Mouse (Mus musculus): ENCODE data around the gene Mbip. TPM values are rescaled to one million over a fixed set of nuclear protein-coding genes. Genes with fewer than 3 reads are reported as not detected.

Mbip gene
- total RNA-seq, 2 experiments from 2014 or later: 22.6 to 26.0 TPM

DNA sequence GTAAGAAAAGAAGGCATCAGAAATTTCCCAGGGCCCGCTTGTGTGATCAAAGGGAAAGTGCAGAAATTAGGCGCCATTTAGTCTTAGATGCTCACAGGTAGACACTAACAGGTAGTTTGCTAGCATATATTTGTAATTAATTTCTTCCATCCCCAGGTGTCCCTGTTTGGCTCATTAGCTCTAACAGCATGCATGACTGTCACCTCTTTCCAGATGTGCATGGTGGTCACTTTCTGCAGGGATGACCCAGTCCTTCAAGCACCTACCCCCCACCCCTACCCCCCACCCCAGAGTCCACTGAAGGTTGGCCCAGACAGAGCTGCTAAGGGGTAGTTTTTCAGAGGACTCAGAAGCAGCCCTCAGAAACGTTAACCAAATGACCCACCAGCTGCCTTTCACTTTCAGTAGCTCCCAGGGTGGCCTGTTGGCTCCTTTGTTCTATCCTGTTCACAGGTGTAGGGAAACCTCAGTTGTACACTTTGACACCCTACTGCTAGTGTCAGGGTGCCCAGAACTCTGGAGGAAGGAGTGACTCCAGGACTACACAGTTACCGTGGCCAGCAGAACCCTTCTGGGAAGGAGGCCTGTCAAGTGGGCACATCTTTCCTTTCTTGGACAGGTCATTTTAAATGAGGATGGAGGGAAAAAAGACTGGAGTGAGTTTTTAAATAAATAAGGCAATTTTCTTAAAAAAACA, 43.2 kb downstream of the Mbip start:
- peak overlapping the region; percentile 51 for H3K4me3 ChIP-seq
- no peak for DNase-seq (ENCODE audit: low spot score in 2 of 2)
- TF ChIP-seq CTCF (conservative IDR thresholded peaks at IDR 0.05): no peak
- H3K27ac ChIP-seq: no peak overlapping the region

DNA sequence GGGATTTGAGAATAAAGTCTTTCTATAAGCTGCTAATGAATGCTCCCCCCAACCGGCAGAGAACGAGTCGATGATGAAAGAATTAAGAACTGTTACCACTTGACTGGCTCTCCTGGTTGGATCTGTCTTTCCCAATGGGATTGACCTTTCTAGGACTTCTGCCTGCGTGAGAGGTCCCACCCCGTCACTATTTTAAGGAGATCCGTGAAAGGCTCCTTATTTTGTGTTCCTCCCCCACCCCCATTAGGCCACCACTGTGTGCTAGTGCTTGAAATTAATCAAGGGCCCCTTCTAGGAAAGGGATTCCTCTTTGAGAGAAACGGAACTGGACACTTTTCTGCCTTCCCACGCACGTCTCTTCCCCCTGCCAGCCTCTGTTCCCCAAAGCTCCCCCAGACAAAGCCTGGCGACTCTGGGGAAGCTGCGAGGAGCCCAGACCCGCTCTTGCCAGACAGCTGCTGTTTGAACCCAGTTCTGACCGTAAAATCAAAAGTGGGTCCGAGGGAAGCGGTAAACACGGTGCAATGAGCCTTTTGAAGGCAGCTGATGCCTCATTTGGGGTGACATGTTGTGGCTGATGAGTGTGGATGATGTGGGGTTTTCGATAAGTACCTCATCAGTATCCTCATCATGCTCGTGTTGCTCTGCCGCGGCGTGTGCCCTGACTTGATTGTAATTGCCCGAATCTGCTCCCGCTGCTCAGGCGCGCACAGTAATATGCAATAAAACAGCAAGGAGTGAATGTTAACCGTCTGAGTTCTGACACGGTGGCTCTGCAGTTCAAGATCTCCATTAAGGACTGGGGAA, 44.0 kb downstream of the Mbip start:
- Histone ChIP-seq H3K27ac (no peak overlapping the region), H3K4me3 (peak overlapping the region; percentile 51)
- no peak for DNase-seq (ENCODE audit: low spot score in 2 of 2)
- no peak for TF ChIP-seq CTCF (conservative IDR thresholded peaks at IDR 0.05)

- DNase-seq (ENCODE audit: low spot score in 2 of 2): no peak
- no peak for TF ChIP-seq CTCF (conservative IDR thresholded peaks at IDR 0.05)
- H3K4me3 ChIP-seq: no peak overlapping the region
These were observed 46.1 kb downstream of the Mbip start for GRCm38 (mm10) chr12:56299610-56300009.

GRCm38 (mm10) chr12:56298919-56299318, 46.8 kb downstream of the Mbip start:
- no peak for DNase-seq (ENCODE audit: low spot score in 2 of 2)
- no peak overlapping the region for H3K4me3 ChIP-seq
- no peak overlapping the region for H3K27ac ChIP-seq
- TF ChIP-seq CTCF (conservative IDR thresholded peaks at IDR 0.05): no peak

More at GRCm38 (mm10) chr12:56299610-56300009, 46.1 kb downstream of the Mbip start:
- H3K27ac ChIP-seq: no peak overlapping the region

DNA sequence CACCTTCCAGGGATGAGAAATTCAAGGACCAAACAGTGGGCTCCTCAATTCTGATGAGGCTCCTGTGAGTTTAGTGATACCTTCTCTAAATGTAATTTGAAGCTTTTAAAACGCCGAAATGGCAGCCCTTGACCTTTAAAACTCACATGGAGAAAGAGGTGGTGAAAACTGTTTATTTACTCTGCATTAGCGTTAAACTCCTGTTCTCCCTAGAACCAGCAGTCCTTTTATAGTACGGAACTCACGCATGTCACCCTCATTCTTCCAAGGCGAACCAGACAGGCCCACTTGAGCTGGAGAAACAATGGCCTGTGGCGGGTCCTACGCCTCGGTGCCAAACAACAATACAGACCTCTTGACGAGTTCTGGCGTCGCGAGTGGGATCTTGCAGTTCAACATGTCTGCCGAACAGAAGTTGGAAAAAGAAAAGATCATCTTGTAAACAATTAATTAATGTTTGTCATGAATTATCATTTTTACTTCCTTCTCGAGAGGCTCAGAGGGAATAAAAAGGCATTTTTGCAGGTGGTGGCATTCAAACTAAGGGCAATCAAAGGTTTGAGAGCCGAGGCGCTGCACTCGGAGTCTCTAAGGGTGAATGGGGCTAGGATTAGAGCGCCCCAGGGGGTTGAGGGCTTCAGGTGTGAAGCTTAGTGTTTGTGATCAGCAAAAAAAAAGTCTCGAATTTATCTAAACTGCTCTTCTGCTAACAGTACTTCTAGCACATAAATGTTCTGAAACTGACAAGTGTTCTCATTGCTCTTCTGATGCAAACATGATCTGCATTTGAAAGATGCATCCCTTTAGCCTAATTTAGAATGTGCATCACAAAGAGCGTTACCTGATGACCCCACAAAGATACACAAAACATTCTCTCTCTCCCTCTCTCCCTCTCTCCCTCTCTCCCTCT, 47.5 kb downstream of the Mbip start:
- H3K27ac ChIP-seq: no peak overlapping the region
- H3K4me3 ChIP-seq: no peak overlapping the region
- DNase-seq (ENCODE audit: low spot score in 2 of 2): no peak
- no peak for TF ChIP-seq CTCF (conservative IDR thresholded peaks at IDR 0.05)

DNA sequence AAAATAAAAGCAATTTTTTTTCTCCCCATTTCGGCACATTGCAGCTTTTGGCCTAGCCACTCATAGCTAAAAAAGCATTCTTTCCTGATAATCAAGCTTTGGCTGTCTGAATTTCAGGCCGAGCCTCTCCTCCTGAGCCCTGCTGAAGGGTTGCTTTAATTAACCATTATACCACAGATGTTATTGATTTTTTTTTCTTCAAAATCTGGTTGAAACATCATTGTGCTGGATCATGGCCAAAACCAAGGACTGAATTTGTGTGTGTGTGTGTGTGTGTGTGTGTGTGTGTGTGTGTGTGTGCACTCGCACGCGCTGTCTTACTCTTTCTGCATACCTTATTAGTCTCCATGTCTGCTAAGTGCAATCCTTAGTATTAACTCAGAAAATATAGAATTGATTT, 48.6 kb downstream of the Mbip start:
- Histone ChIP-seq H3K4me3 (no peak overlapping the region), H3K27ac (no peak overlapping the region)
- no peak for DNase-seq (ENCODE audit: low spot score in 2 of 2)
- TF ChIP-seq CTCF (conservative IDR thresholded peaks at IDR 0.05): no peak

DNA sequence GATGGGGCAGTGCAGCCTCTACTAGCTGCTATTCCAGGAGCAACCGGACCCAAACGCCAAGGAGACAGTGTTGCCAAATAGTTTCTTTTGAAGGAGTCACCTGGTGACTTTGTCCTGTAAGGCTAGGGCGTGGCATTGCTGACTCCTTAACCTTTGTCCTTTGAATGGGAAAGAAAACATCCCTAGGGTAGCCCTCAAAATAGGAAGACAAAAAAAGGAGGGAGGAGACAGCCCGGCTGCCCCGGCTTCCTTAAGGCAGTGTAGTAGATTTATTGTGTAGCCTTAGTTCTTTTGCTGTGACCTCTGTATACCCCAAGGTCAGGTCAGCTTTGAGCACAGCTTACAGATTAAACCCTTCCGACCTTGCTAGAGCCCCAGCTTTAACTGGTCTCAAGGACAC, 49.2 kb downstream of the Mbip start:
- H3K4me3 ChIP-seq: no peak overlapping the region
- no peak overlapping the region for H3K27ac ChIP-seq
- TF ChIP-seq CTCF (conservative IDR thresholded peaks at IDR 0.05): no peak
- DNase-seq (ENCODE audit: low spot score in 2 of 2): no peak

DNA sequence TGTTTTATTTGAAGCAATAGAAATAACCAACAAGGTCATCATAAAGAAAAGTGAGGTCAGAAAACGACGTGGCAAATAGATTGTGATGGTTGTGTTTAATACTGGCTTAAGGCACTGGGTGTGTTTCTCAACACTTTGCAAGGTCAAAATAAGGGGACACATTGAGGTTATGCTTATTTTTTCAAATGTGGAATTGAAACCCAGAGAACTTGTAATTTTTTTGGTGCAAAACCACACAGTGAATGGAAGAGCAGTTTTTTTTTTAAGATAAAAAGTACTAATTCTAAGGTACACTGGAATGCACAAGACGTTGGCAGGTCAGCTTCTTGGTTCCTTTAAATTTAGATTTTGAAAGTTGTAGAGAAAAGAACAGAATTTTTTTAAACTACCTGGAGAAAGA, 50.5 kb downstream of the Mbip start:
- Histone ChIP-seq H3K27ac (no peak overlapping the region), H3K4me3 (no peak overlapping the region)
- DNase-seq (ENCODE audit: low spot score in 2 of 2): no peak
- TF ChIP-seq CTCF (conservative IDR thresholded peaks at IDR 0.05): no peak

DNA sequence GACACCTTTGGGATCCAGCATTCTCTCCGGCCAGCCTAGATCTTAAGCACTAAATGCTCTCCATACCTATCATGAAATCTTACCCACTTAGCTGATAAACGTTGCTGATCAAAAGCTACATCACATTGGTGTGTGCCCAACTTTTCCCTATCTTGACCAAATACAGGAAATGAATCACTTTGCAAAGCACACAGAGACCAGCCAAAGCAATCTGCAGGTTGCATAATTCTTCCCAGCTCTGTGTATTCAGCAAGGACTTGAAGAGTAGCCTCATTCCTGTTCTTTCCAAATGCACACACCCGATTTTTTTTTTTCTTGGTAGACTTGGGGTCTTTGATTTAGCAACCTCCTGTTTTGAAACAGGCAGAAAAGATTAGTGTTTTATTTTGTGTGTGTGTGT, 57.1 kb downstream of the Mbip start:
- Histone ChIP-seq H3K4me3 (no peak overlapping the region), H3K27ac (no peak overlapping the region)
- no peak for DNase-seq (ENCODE audit: low spot score in 2 of 2)
- TF ChIP-seq CTCF (conservative IDR thresholded peaks at IDR 0.05): no peak

DNA sequence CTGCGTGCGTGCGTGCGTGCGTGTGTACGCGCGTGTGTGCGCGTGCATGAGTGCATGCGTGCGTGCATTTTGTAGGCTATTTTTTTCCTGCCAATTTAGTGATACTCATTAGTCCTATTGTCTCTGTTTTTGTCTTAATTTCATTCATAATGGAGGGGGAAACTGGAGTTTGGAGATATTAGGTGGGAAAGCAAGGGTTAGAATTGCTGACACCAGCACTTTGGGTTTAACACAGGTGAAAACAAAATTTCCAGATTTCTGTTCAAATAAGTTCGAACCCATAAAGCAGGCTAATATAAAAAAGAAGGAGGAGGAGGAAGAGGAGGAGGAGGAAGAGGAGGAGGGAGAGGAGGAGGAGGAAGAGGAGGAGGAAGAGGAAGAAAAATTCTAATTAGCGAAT, 58.9 kb downstream of the Mbip start:
- no peak for DNase-seq (ENCODE audit: low spot score in 2 of 2)
- no peak for TF ChIP-seq CTCF (conservative IDR thresholded peaks at IDR 0.05)
- Histone ChIP-seq H3K4me3 (no peak overlapping the region), H3K27ac (no peak overlapping the region)

- TF ChIP-seq CTCF (conservative IDR thresholded peaks at IDR 0.05): no peak
- Histone ChIP-seq H3K27ac (no peak overlapping the region), H3K4me3 (no peak overlapping the region)
- DNase-seq (ENCODE audit: low spot score in 2 of 2): no peak
These were observed 61.5 kb downstream of the Mbip start for GRCm38 (mm10) chr12:56284210-56284609.

DNA sequence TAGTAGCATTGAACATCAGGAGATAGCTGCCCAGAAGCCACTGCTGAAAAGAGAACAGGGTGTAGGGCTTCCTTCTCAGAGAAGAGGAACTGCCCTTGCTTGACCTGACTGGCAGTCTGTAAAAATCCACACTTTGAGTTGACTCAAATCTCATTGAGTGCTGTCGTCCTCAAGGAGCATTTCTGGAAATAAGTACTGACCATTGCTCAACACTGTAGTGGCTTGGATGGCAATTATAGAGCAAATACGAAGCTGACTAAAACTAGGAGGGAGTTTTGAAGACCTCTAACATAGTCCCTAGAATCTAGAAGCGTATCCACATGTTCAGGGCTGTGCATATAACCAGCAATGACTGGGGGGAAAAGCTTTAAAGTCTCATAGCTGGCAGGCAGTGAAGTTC, 64.0 kb downstream of the Mbip start:
- H3K27ac ChIP-seq: no peak overlapping the region
- H3K4me3 ChIP-seq: no peak overlapping the region
- no peak for DNase-seq (ENCODE audit: low spot score in 2 of 2)
- TF ChIP-seq CTCF (conservative IDR thresholded peaks at IDR 0.05): no peak

Other genes starting within 250 kb of the Mbip start
- gene Nkx2-1, start 191.0 kb upstream of the Mbip start, total RNA-seq (2021): under 1 TPM; 0.52 to 0.54 TPM